Mouse (Mus musculus) lung, postnatal 4 days (tissue): ENCODE results near the gene Olfr157.
"Not testable (repeated sequence)": the region's sequence is repeated elsewhere in the genome, so short reads cannot be mapped to it uniquely, and the experiment has no call there.

ENCODE experiments used
- DNase-seq, 2 experiments: peaks; one replicate each; pipeline ENCODE4 v3.0.0; 2021

Gene Olfr157

GRCm38 (mm10) chr4:43795844-43796243, 44.2 kb downstream of the Olfr157 start:
- not testable (repeated sequence) for DNase-seq

- DNase-seq = no peak
Observed at GRCm38 (mm10) chr4:43795296-43795695, 44.7 kb downstream of the Olfr157 start.
